Mouse (Mus musculus) forebrain, postnatal 0 days (tissue): ENCODE measurements at regions not wholly inside any gene's neighbourhood (a gene's known extent, or its start where the extent isn't known, plus 50 kb on each side); places are given as distances from the start of the nearest gene placed in this dataset.

Source experiments
- ATAC-seq: fragments of 200-750 bp; cut with Nextera tagmentation; 2 replicates; pipeline ENCODE4 v1.8.0; 2017; ENCODE audit warnings: mild to moderate bottlenecking, moderate library complexity
- DNase-seq: peaks from one replicate; pipeline ENCODE4 v3.0.0-alpha.2; 2015
- H3K27ac ChIP-seq: fragments of 300-500 bp; sonication (generic); 2 replicates; pipeline ENCODE4 v1.5.1; 2014; ENCODE audit warnings: low read depth, mild to moderate bottlenecking, antibody characterized with exemption, low read length, moderate library complexity, mixed read lengths
- H3K27me3 ChIP-seq: fragments of 300-500 bp; sonication (generic); 2 replicates; pipeline ENCODE4 v1.6.1; 2014; ENCODE audit warnings: mild to moderate bottlenecking, low read length, mixed read lengths; ENCODE audit not compliant: insufficient read depth
- H3K36me3 ChIP-seq: fragments of 300-500 bp; sonication (generic); 2 replicates; pipeline ENCODE4 v1.6.1; 2014; ENCODE audit warnings: mild to moderate bottlenecking, moderate library complexity; ENCODE audit not compliant: insufficient read depth
- H3K4me1 ChIP-seq: fragments of 300-500 bp; sonication (generic); 2 replicates; pipeline ENCODE4 v1.6.1; 2014; ENCODE audit warnings: antibody characterized with exemption; ENCODE audit not compliant: insufficient read depth
- H3K4me2 ChIP-seq: fragments of 300-500 bp; sonication (generic); 2 replicates; pipeline ENCODE4 v1.6.1; 2014; ENCODE audit warnings: low read depth, mild to moderate bottlenecking, moderate library complexity
- H3K4me3 ChIP-seq: fragments of 300-500 bp; sonication (generic); 2 replicates; pipeline ENCODE4 v1.5.1; 2014; ENCODE audit warnings: low read depth, low read length, mixed read lengths
- H3K9ac ChIP-seq: fragments of 300-500 bp; sonication (generic); 2 replicates; pipeline ENCODE4 v1.6.1; 2014; ENCODE audit warnings: mild to moderate bottlenecking
- H3K9me3 ChIP-seq: fragments of 300-500 bp; sonication (generic); 2 replicates; pipeline ENCODE4 v1.6.1; 2016; ENCODE audit warnings: low read length
- CTCF ChIP-seq: sonication (generic); IDR thresholded peaks from 2 replicates; pipeline ENCODE4 v1.5.1; 2016; ENCODE audit warnings: antibody characterized with exemption, control low read depth, low read depth
- WGBS: fragments of 180-500 bp; shearing (Covaris S2); extraction: QIAGEN DNeasy Blood & Tissue Kit; methylation state at CpG from one replicate; pipeline ENCODE4 v1.1.7; 2014; 5-methylcytosine and 5-hydroxymethylcytosine counted together

- Histone ChIP-seq H3K4me2 (no peak overlapping the region), H3K4me3 (no peak overlapping the region), H3K27ac (no peak overlapping the region), H3K4me1 (no peaks in the 10 kb centered on the region), H3K27me3 (no peaks in the 10 kb centered on the region), H3K9me3 (no peaks in the 10 kb centered on the region), H3K36me3 (no peaks in the 10 kb centered on the region), H3K9ac (no peak overlapping the region)
- WGBS: 86% methylated on average over 4 of the region's 4 CpGs
- DNase-seq (no peak), ATAC-seq (no peak)
- TF ChIP-seq CTCF: no peak
These were observed 169.2 kb downstream of the Sox11 start for GRCm38 (mm10) chr12:27173151-27173550.

GRCm38 (mm10) chr12:27171595-27171994 is 170.8 kb downstream of the Sox11 start:
- DNase-seq: no peak
- ATAC-seq: no peak
- Histone ChIP-seq H3K4me3 (no peak overlapping the region), H3K36me3 (no peaks in the 10 kb centered on the region), H3K9me3 (no peaks in the 10 kb centered on the region), H3K4me1 (no peaks in the 10 kb centered on the region), H3K27me3 (no peaks in the 10 kb centered on the region), H3K27ac (no peak overlapping the region), H3K9ac (no peak overlapping the region), H3K4me2 (no peak overlapping the region)
- no peak for TF ChIP-seq CTCF

GRCm38 (mm10) chr12:27164920-27165504 is 177.4 kb downstream of the Sox11 start:
- H3K9ac ChIP-seq: no peak overlapping the region
- 83% methylated on average over 4 of the region's 4 CpGs for WGBS
- H3K4me1 ChIP-seq: no peaks in the 10 kb centered on the region
- H3K27ac ChIP-seq: no peak overlapping the region
- no peaks in the 10 kb centered on the region for H3K9me3 ChIP-seq
- TF ChIP-seq CTCF: no peak
- no peak for DNase-seq
- ATAC-seq: no peak
- H3K4me3 ChIP-seq: no peak overlapping the region
- no peaks in the 10 kb centered on the region for H3K36me3 ChIP-seq
- H3K4me2 ChIP-seq: no peak overlapping the region
- H3K27me3 ChIP-seq: no peaks in the 10 kb centered on the region

GRCm38 (mm10) chr12:27160063-27160686 is 182.2 kb downstream of the Sox11 start:
- Histone ChIP-seq H3K4me3 (peak overlapping the region; percentile 21; the same call in 1 of the 2 replicates), H3K9me3 (no peaks in the 10 kb centered on the region), H3K4me2 (peak overlapping the region; percentile 34), H3K27ac (peak overlapping the region; percentile 66; the same call in 1 of the 2 replicates), H3K36me3 (no peaks in the 10 kb centered on the region), H3K9ac (peak overlapping the region; percentile 41), H3K27me3 (no peaks in the 10 kb centered on the region), H3K4me1 (peaks cover 8% of the 10 kb centered on the region; the same call in 1 of the 2 replicates)
- no peak for TF ChIP-seq CTCF
- ATAC-seq (peak; percentile 57), DNase-seq (no peak)
- 59% methylated on average over 18 of the region's 18 CpGs for WGBS

GRCm38 (mm10) chr12:27159416-27160062 is 182.8 kb downstream of the Sox11 start:
- Histone ChIP-seq H3K9me3 (no peaks in the 10 kb centered on the region), H3K27ac (peak overlapping the region; percentile 66; the same call in 1 of the 2 replicates), H3K4me1 (peaks cover 8% of the 10 kb centered on the region; the same call in 1 of the 2 replicates), H3K4me2 (peak overlapping the region; percentile 34), H3K9ac (peak overlapping the region; percentile 41), H3K4me3 (peak overlapping the region; percentile 21; the same call in 1 of the 2 replicates), H3K36me3 (no peaks in the 10 kb centered on the region), H3K27me3 (no peaks in the 10 kb centered on the region)
- ATAC-seq: no peak; the same call in 1 of the 2 replicates
- 66% methylated on average over 8 of the region's 8 CpGs for WGBS
- DNase-seq: no peak
- no peak for TF ChIP-seq CTCF

- Histone ChIP-seq H3K27me3 (no peaks in the 10 kb centered on the region), H3K36me3 (no peaks in the 10 kb centered on the region), H3K9me3 (no peaks in the 10 kb centered on the region), H3K4me3 (no peak overlapping the region), H3K4me1 (peaks cover 4% of the 10 kb centered on the region; the same call in 1 of the 2 replicates), H3K9ac (no peak overlapping the region), H3K4me2 (no peak overlapping the region), H3K27ac (peak overlapping the region; percentile 57)
- ATAC-seq: peak; percentile 79
- DNase-seq: peak; percentile 22
- WGBS: 10% methylated on average over 13 of the region's 13 CpGs
- no peak for TF ChIP-seq CTCF
These were observed 191.2 kb downstream of the Sox11 start for GRCm38 (mm10) chr12:27150871-27151853.
